Mouse (Mus musculus) brain, embryonic 14.5 days (tissue): ENCODE measurements at regions not wholly inside any gene's neighbourhood (a gene's known extent, or its start where the extent isn't known, plus 50 kb on each side); places are given as distances from the start of the nearest gene placed in this dataset.

Experiments
- DNase-seq: peaks from one replicate; pipeline ENCODE4 v3.0.0-alpha.2; 2011; ENCODE audit warnings: low read depth
- CTCF ChIP-seq: fragments of 200-500 bp; IDR thresholded peaks from 2 replicates; pipeline ENCODE4 v1.5.1; 2012; ENCODE audit warnings: inconsistent platforms, mild to moderate bottlenecking, moderate library complexity, borderline replicate concordance; ENCODE audit not compliant: insufficient read depth, insufficient read length; ENCODE audit errors: extremely low read depth
- POLR2A ChIP-seq: fragments of 200-500 bp; IDR thresholded peaks from 2 replicates; pipeline ENCODE4 v1.6.1; 2012; ENCODE audit warnings: mild to moderate bottlenecking, inconsistent platforms, borderline replicate concordance; ENCODE audit not compliant: poor library complexity, insufficient read depth, insufficient read length, severe bottlenecking; ENCODE audit errors: extremely low read depth

GRCm38 (mm10) chr13:101465748-101466127 lies 302.3 kb downstream of the Pik3r1 start:
- DNase-seq, result no peak
- TF ChIP-seq POLR2A, result no peak
- TF ChIP-seq CTCF, result no peak

DNA sequence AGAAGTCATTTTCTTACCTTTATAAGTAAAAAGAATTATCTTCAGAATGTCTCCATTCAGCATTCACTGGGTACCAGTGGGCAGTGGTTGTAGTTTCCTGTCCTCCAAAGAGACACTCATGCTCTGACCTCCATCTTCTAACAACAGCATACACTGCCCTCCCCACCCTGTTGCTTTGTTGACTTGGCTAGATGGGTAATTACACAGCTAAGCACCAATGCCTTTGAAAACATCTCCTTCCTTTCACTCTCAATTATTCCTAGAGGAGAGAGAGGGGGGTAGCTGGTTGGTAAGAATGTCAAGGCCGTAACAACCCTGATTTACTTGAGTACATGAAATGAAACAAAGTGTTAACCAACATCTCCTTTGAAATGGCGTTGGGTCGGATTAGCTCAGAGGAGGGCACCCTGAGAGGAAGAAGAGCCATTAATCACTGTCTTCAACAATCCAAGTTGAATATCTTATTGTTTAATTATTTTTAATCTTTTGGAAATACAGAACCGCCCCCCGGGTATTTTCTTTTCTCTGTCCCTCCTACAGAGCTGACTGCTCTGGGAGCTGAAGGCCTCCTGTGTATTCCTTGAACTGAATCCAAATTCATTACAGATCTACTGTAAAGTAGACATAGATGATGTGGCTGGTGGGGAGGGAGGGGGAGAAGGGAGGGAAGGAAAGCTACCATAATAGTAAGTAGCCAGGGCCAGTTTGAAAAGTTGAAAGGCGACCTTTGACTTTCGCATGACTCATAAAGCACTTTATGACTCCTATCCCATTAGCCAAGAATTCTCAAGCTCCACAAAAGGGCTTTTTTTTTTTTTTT lies 302.9 kb downstream of the Pik3r1 start:
- TF ChIP-seq POLR2A (no peak), CTCF (no peak)
- no peak for DNase-seq

DNA sequence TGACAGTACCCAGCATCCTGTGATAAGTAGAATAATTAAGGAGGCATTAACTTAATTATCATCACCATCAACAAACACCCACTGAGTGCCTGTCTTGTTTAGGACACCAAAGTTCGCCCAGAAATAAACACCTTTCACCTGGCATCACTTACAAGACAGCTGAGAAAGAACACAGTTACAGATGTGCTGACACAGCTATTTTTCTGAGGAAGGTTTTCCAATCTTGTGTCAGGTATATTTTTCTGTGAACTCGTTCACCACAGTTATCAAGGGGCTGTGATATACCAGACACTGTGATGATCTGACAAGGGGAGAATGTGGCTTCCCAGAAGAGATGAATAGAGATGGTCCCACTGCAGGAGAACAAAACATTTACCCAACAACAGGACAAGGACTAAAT lies 311.1 kb downstream of the Pik3r1 start:
- no peak for DNase-seq
- TF ChIP-seq CTCF, result no peak
- TF ChIP-seq POLR2A, result no peak

DNA sequence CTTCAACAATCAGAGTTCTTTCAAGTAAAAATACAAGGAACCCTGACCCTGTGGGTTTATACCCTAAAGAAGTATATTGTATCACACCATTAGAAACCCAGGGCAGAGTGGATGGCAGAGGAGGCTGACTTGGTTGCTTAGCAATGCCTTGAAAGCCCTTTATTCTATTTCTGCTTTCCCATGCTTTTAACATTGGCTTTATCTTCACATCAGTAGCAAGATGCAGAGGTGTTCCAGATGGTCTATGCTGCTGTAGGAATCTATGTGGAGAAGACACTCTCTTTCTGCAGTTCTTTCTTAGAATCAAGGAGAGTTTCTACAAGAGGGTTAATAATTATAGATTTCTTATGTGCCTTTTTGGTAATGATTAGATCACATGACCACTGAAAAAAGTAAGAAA lies 313.7 kb downstream of the Pik3r1 start:
- TF ChIP-seq POLR2A, result no peak
- no peak for TF ChIP-seq CTCF
- no peak for DNase-seq

GRCm38 (mm10) chr13:101450501-101450900 lies 317.5 kb downstream of the Pik3r1 start:
- DNase-seq, result peak; percentile 36
- TF ChIP-seq CTCF, result no peak
- no peak for TF ChIP-seq POLR2A

- peak; percentile 18 for DNase-seq
These were observed 328.5 kb downstream of the Pik3r1 start for GRCm38 (mm10) chr13:101439517-101439916.

DNA sequence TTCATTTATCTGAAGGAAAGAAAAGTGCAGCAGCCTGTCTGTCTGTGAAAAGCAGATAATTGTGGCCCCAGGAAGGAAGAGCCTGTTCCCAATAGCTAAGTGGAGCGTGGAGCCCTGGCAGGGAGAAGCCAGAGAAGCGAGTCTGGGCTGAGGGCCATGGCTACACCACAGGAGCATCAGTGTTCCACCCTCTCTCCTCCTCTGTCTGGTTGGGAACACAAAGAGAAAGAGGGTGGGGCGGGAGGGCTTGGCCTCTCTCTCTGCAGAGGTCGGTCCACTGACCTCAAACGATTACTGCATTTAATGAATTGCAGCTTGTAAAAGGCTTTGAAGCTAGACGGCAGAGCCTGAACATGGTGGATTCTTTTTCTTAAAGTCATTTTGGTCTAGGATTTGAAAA lies 329.0 kb downstream of the Pik3r1 start:
- no peak for TF ChIP-seq CTCF
- no peak for TF ChIP-seq POLR2A
- peak; percentile 36 for DNase-seq

More at GRCm38 (mm10) chr13:101439517-101439916, 328.5 kb downstream of the Pik3r1 start:
- TF ChIP-seq POLR2A, result no peak
- no peak for TF ChIP-seq CTCF

GRCm38 (mm10) chr13:101433162-101433561 lies 334.9 kb downstream of the Pik3r1 start:
- TF ChIP-seq CTCF (no peak), POLR2A (no peak)
- no peak for DNase-seq

- peak; percentile 37 for DNase-seq
- TF ChIP-seq POLR2A, result no peak
- TF ChIP-seq CTCF, result no peak
These were observed 340.4 kb downstream of the Pik3r1 start for GRCm38 (mm10) chr13:101427426-101428221.

GRCm38 (mm10) chr13:101426461-101426860 lies 341.6 kb downstream of the Pik3r1 start:
- no peak for TF ChIP-seq POLR2A
- no peak for TF ChIP-seq CTCF
- DNase-seq, result peak; percentile 43

DNA sequence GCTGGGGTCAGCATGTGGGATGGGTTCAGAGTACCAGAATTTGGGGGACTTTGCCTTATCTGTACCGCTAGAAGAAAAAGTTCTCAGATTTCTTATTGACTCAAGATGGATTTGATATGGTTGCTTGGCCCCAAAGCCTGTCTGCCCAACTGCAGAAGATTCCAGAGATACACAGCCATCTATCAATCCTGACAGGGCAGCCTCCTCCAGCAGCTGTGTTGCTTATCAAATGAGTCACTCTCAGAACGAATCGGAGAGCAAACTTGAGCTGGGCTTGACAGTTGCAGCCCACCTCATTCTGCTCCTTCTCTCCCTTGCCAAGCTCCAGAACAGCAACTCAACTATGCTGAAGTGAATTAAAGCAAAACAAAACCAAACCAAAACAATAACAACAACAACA lies 345.9 kb downstream of the Pik3r1 start:
- no peak for DNase-seq
- TF ChIP-seq CTCF (no peak), POLR2A (no peak)

- peak; percentile 66 for DNase-seq
These were observed 348.5 kb downstream of the Pik3r1 start for GRCm38 (mm10) chr13:101419457-101420025.

DNA sequence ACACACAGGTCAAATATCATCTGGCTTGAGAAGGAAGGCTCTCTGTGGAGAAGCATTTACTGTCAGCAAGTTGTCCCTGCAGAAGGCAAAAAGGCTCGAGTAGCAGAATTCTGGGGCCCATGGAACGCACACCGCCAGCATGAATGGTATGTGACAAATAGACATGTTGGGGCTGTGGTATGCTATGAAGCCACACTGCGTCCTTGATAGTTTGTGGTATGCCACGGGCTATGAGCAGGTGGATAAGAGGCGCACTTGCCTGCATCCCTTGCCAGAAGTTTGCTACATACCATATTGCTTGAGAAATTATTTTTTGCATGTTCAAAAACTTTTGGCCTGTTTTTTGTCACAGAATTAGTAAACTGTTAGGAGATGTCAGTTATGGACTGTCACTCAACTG lies 349.7 kb downstream of the Pik3r1 start:
- DNase-seq, result no peak
- TF ChIP-seq POLR2A, result no peak
- no peak for TF ChIP-seq CTCF

More at GRCm38 (mm10) chr13:101419457-101420025, 348.5 kb downstream of the Pik3r1 start:
- TF ChIP-seq POLR2A (no peak), CTCF (no peak)
